Mouse (Mus musculus): ENCODE measurements at regions not wholly inside any gene's neighbourhood (a gene's known extent, or its start where the extent isn't known, plus 50 kb on each side); places are given as distances from the start of the nearest gene placed in this dataset.

- no peak for TF ChIP-seq CTCF (conservative IDR thresholded peaks at IDR 0.05; ENCODE audit: insufficient read depth, insufficient read length, low read depth, low read length)
- no peak for TF ChIP-seq POLR2A (IDR thresholded peaks at IDR 0.05; ENCODE audit: low read depth, low read length)
These were observed 144.8 kb upstream of the Tmtc1 start for GRCm38 (mm10) chr6:148588971-148589370.
